Mouse (Mus musculus): ENCODE results near the gene Rmnd5b. TPM values are rescaled to one million over a fixed set of nuclear protein-coding genes. Genes with fewer than 3 reads are reported as not detected.
A peak's percentile ranks its signal among the peaks of the same experiment; 100 is the strongest.

Gene Rmnd5b
- polyA plus RNA-seq, 1 experiment from 2014 or later: 39.9 TPM

DNA sequence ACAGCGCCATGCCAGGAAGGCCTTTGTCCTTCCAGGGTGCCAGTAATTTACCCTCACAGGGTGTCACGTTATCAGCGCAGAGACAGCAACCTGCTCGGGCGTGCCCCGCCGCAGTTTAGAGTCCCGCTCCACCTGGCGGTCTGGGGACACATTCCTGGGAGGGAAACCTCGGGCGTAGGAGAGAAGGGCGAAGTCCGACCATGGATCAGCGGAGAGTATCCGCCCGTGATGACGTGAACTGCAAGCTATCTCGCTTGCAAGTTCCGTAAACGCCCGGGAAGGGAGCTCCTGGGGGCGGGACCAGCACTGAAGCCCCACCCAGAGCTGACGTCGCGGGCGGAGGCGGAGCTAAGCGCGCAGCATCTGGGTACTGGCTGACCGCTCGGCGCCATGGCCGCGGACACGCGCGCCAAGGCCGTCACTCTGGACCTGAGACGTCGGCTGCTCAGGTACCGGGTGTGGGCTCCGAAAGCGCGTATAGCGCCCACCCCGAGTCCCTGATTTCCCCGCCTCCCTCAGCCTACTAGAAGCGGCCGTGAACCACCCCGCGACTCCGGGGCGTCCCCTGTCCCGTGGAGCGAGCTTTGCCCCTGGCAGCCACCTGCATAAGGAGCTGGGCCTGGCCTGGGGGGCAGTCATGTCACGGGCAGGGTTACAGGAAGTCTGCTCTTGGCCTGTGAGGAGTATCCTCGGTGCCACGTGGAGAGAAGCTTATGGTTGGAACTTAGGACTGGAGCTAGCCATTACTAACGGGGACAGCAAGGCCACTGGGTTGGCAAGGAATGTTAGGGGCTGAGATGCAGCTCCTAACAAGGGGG lies 51.1 kb downstream of the Rmnd5b start, which contains the start of gene Phykpl:
Gene Phykpl (plus strand): TSS at position 327 of the 818 bp plus-strand sequence.
- no peaks in the 10 kb centered on the region for H3K27me3 ChIP-seq (replicated peaks)
- ATAC-seq (ENCODE audit: insufficient read depth, low FRiP score, low read depth): peak; percentile 94
- H3K9ac ChIP-seq: peak within 1 kb of the TSS; percentile 75
- H3K4me3 ChIP-seq (replicated peaks): peak within 1 kb of the TSS; percentile 70
- no peaks in the 10 kb centered on the region for H3K9me3 ChIP-seq
- peaks cover 28% of the 10 kb centered on the region for H3K36me3 ChIP-seq
- H3K4me1 ChIP-seq: peaks cover 30% of the 10 kb centered on the region
- WGBS: under 1% methylated on average over 59 of the region's 59 CpGs
- H3K4me2 ChIP-seq: peak within 1 kb of the TSS; percentile 80
- H3K27ac ChIP-seq: peak within 1 kb of the TSS; percentile 95

DNA sequence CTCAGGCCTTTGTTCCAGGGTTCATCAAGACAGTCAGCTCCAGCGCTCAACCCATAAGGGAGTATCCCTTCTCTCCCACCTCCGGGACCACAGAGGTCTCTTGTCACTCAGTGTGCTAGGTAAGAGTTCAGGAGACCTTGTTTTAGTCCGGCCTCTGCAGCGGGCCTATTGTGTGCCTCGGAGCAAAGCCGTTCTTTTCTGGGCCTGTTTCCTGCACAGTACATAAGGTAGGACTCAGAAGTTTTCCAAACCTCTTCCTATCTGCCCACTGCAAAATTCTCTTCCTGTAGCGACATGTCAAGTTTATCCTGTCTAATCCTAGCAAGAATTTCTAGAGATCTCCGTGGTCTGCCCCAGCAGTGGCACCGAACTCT lies 51.7 kb downstream of the Rmnd5b start:
- peak; percentile 14; the same call in 1 of the 2 replicates for ATAC-seq (ENCODE audit: insufficient read depth, low FRiP score, low read depth)
- WGBS: 11% methylated on average over 9 of the region's 9 CpGs

GRCm38 (mm10) chr11:51582713-51583112 lies 53.0 kb downstream of the Rmnd5b start:
- Histone ChIP-seq H3K4me3 (replicated peaks) (no peak overlapping the region), H3K4me2 (no peak overlapping the region), H3K27me3 (replicated peaks) (no peaks in the 10 kb centered on the region), H3K9ac (no peak overlapping the region), H3K36me3 (peaks cover 10% of the 10 kb centered on the region), H3K9me3 (no peaks in the 10 kb centered on the region), H3K27ac (no peak overlapping the region), H3K4me1 (peaks cover 30% of the 10 kb centered on the region)
- WGBS: 23% methylated on average over 8 of the region's 8 CpGs
- no peak for ATAC-seq (ENCODE audit: insufficient read depth, low FRiP score, low read depth)

More for the DNA sequence above, 51.7 kb downstream of the Rmnd5b start:
- H3K9me3 ChIP-seq: no peaks in the 10 kb centered on the region
- peaks cover 30% of the 10 kb centered on the region for H3K4me1 ChIP-seq
- H3K27ac ChIP-seq: peak overlapping the region; percentile 95
- peak overlapping the region; percentile 80 for H3K4me2 ChIP-seq
- H3K4me3 ChIP-seq (replicated peaks): peak overlapping the region; percentile 70
- peak overlapping the region; percentile 40 for H3K9ac ChIP-seq
- H3K27me3 ChIP-seq (replicated peaks): no peaks in the 10 kb centered on the region
- H3K36me3 ChIP-seq: peaks cover 22% of the 10 kb centered on the region

DNA sequence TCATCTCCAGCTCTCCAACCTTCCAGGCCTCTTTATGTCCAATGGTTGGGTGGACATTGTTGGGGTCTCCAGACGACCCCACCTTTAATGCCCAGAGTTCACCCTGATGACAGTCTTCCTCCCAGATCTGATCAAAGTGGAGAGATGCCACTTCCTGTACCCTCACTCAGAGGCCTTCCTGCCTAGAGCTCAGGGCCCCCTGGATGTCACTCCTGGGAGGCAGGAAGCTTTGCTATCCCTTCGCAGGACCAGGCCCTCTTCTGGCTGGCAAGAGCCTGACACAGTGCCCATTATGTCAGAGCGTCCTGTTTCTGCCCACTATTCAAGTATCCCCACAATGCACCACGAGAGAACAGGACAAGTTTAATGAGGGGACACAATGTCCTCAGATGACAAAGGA lies 56.7 kb downstream of the Rmnd5b start:
- Histone ChIP-seq H3K9me3 (no peaks in the 10 kb centered on the region), H3K9ac (no peak overlapping the region), H3K27me3 (replicated peaks) (no peaks in the 10 kb centered on the region), H3K4me3 (replicated peaks) (no peak overlapping the region), H3K36me3 (no peaks in the 10 kb centered on the region), H3K4me1 (peaks cover 15% of the 10 kb centered on the region), H3K4me2 (no peak overlapping the region), H3K27ac (no peak overlapping the region)
- no peak for ATAC-seq (ENCODE audit: insufficient read depth, low FRiP score, low read depth)
- 66% methylated on average over 4 of the region's 4 CpGs for WGBS

DNA sequence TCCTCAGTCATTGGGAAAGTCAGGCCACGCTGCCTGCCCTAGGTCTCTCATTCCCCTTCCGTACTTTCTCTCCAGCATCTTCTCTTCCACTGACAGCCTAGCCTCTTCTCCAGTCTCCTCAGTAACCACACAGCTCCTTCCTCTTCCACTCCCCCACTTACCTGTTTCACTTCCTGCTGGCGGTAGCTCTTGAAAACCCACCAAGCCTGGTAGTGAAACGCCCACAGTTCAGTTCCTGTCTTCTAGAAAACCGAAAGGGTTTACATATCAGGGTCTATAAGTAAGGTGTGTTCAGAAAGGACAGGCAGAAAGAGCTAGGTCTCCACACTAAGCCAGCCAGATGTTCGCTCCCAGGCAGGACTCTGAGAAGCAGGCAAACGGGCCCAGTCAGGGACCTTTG lies 58.1 kb downstream of the Rmnd5b start:
- 78% methylated on average over 7 of the region's 7 CpGs for WGBS
- H3K27me3 ChIP-seq (replicated peaks): no peaks in the 10 kb centered on the region
- no peak overlapping the region for H3K4me2 ChIP-seq
- no peak overlapping the region for H3K27ac ChIP-seq
- H3K4me3 ChIP-seq (replicated peaks): no peak overlapping the region
- no peak overlapping the region for H3K9ac ChIP-seq
- no peaks in the 10 kb centered on the region for H3K36me3 ChIP-seq
- 0 out of 2 replicates have a peak, but pooled peaks cover under 1% of the 10 kb centered on the region for H3K4me1 ChIP-seq
- no peaks in the 10 kb centered on the region for H3K9me3 ChIP-seq
- ATAC-seq (ENCODE audit: insufficient read depth, low FRiP score, low read depth): no peak

GRCm38 (mm10) chr11:51576454-51576853 lies 59.2 kb downstream of the Rmnd5b start:
- Histone ChIP-seq H3K9me3 (no peaks in the 10 kb centered on the region), H3K9ac (no peak overlapping the region), H3K4me1 (no peaks in the 10 kb centered on the region), H3K4me3 (replicated peaks) (no peak overlapping the region), H3K4me2 (no peak overlapping the region), H3K27me3 (replicated peaks) (no peaks in the 10 kb centered on the region), H3K27ac (no peak overlapping the region), H3K36me3 (no peaks in the 10 kb centered on the region)
- 90% methylated on average over 4 of the region's 4 CpGs for WGBS
- ATAC-seq (ENCODE audit: insufficient read depth, low FRiP score, low read depth): no peak

Other genes starting within 250 kb of the Rmnd5b start
- gene Phykpl, start 51.1 kb downstream of the Rmnd5b start, polyA plus RNA-seq (2015; fragmentation: Nextera tagmentation; extraction: Ambion mirVana): 20.6 and 21.7 TPM in 2 replicates
- 402 and 413 TPM in 2 replicates for gene Hnrnpab, start 29.0 kb downstream of the Rmnd5b start, polyA plus RNA-seq (2015; fragmentation: Nextera tagmentation; extraction: Ambion mirVana)
- 153 and 155 TPM in 2 replicates for gene Nhp2, start 16.2 kb downstream of the Rmnd5b start, polyA plus RNA-seq (2015; fragmentation: Nextera tagmentation; extraction: Ambion mirVana)
- 19.8 and 21.5 TPM in 2 replicates for gene N4bp3, start 14.9 kb upstream of the Rmnd5b start, polyA plus RNA-seq (2015; fragmentation: Nextera tagmentation; extraction: Ambion mirVana)
- gene D930048N14Rik, start 15.1 kb upstream of the Rmnd5b start, polyA plus RNA-seq (2015; fragmentation: Nextera tagmentation; extraction: Ambion mirVana): 3.6 and 4.3 TPM in 2 replicates
- 95.8 and 102 TPM in 2 replicates for gene 0610009B22Rik, start 53.0 kb upstream of the Rmnd5b start, polyA plus RNA-seq (2015; fragmentation: Nextera tagmentation; extraction: Ambion mirVana)
- gene Sec24a, start 127.7 kb upstream of the Rmnd5b start, polyA plus RNA-seq (2015; fragmentation: Nextera tagmentation; extraction: Ambion mirVana): 16.3 and 16.7 TPM in 2 replicates
- gene Sar1b, start 127.8 kb upstream of the Rmnd5b start, polyA plus RNA-seq (2015; fragmentation: Nextera tagmentation; extraction: Ambion mirVana): 115 and 131 TPM in 2 replicates
- gene Jade2, start 221.8 kb upstream of the Rmnd5b start, polyA plus RNA-seq (2015; fragmentation: Nextera tagmentation; extraction: Ambion mirVana): 1.4 and 1.5 TPM in 2 replicates

Measured in stomach, embryonic 15.5 days (tissue).